Mouse (Mus musculus) left cerebral cortex, postnatal 10 days (tissue): ENCODE measurements around the gene Tspo. TPM values are rescaled to one million over a fixed set of nuclear protein-coding genes. Genes with fewer than 3 reads are reported as not detected.

Experiments used
- DNase-seq, 2 experiments: peaks; one replicate each; pipeline ENCODE4 v3.0.0; 2021 to 2022; ENCODE audit warnings: low spot score in 2 of 2, mixed read lengths in 1 of 2; ENCODE audit errors: extremely low spot score in 1 of 2
- intact Hi-C: fragments of 180-260 bp; cut with DNase I; formaldehyde crosslinking; loops from one replicate; pipeline ENCODE4 v1.15.1; 2025
- total RNA-seq, 2 experiments: library from RNA; stranded (reverse); gene quantifications; 2 replicates each; pipeline ENCODE4 v1.2.3; 2021

Tspo gene
- total RNA-seq, 2 experiments from 2014 or later: 2.6 to 2.9 TPM

DNA sequence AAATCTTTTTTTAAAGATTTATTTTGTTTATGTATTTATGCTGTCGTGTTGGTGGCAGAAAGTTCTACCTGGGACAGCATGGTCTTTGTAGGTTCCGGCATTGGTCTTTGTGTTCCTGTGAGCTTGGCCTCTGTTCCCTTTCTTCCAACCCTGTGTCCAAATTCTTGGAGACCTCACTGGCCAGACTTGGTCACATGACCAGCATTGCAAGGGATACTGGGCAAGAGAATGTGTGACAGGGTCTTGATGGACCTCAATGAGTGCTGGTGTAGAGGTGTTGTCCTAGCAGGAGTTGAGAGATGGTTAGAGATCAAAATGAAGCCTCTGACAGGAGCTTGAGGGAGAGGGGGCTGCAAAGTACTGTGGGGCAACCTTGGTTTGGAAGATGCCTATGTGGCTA lies 24.5 kb upstream of the Tspo start:
- intact Hi-C loops: no loop called here
- DNase-seq: no peak

DNA sequence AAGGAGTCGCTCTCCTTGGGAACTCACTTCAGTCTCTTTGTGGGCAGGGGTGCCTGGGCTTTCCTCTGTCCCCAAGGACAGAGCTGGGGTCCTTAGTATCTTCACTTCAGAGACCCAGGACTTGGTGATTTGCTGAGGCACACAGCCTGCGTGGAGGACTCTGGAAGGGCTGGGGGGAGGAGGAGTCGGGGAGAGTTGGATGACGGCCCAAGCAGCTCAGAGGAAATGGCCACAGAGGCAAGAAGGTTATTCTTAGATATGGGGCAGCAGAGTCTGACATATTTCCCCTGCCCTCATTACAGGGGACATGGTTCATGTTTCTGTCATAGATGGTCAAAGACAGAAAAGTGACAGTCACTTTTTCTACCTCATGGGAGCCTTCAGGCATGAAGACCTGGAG lies 23.5 kb upstream of the Tspo start:
- intact Hi-C loops: no loop called here
- DNase-seq: peak in 1 of 2 experiments; percentile 68

DNA sequence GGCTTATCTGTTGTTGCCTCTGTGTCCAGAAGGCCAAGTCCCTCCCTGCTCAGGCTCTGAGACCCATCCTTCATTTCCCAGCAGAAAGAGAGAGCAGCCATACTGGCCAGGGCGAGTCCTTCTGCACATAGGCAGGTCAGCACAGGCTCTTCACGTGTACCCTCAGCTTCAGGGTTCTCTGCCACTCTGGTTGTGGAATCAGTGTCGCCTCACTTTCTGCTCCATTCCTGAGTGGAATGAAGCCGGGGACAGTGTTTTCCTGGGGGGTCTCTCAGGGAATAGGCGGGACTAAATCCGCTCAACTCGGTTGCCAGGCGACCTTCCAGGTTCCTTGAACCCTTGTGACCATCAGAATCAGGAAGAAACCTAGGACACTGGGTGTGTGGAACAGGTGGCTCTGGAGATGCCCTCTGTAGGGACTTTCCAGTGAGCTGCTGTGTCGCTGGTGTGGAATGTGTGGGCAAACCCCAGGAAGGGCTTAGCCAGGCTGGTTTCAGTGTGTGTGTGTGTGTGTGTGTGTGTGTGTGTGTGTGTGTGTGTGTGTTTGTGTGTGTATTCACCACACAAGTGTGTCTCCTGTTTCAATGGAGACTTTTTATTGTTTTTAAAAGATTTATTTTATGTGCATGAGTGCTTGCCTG lies 21.6 kb upstream of the Tspo start:
- DNase-seq: no peak
- intact Hi-C loops: no loop called here

DNA sequence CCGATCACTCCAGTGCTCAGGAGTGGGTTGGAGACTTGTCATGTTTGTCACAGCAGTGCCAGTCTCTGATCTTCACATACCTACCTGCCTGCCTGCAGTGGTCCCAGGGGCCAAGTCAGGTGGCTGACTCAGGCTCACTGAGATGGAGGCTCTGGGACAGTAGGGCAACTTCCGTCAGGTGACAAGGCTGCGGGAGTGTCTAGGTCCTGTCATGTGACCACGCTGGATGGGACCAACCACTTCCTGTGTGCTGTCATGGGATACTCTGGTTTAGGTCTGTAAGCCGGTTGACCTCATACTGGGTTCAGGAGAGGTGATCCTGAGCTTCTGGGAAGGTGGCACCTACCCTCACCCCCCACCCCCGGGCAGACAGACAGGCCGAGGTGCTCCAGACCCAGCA lies 17.4 kb upstream of the Tspo start:
- intact Hi-C loops: no loop called here
- no peak for DNase-seq

DNA sequence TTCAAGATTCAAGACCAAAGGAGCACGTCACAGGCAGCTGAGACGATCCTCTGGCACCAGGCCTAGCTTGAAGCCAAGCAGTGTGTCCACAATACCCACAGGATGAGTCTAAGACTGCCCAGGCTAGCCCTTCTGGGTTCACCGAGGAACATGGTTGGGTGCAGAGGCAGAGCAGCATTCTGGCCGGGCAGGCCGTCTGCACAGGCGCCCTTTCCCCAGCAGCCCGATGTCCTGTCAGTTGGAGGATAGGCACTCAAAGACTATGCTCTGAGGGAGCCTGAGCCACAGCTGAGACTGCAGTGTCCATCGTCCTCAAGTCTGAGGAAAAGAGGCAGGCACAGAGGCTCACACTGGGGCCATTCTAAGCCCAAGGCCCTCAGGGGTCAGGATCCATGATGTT lies 16.2 kb upstream of the Tspo start:
- intact Hi-C loops: no loop called here
- no peak for DNase-seq

DNA sequence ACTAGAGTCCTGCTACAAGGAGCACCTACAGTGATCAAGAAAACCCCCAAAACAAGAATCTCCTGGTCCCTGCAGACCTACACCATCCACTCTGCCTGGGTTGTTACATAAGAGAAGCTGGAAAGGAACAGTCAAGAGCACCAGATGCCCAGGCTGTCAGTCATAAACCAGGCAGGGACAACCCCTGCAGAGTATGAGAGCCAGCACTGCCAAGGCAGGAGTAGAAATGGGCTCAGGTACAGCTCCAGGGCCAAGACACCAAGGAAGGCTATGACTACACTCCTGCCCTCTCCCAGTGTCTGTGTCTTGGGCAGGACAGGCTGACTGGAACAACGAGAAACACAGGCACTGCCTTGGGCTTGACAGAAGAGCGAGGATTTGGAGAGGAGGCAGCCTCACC lies 13.3 kb upstream of the Tspo start:
- intact Hi-C loops: no loop called here
- DNase-seq: no peak

DNA sequence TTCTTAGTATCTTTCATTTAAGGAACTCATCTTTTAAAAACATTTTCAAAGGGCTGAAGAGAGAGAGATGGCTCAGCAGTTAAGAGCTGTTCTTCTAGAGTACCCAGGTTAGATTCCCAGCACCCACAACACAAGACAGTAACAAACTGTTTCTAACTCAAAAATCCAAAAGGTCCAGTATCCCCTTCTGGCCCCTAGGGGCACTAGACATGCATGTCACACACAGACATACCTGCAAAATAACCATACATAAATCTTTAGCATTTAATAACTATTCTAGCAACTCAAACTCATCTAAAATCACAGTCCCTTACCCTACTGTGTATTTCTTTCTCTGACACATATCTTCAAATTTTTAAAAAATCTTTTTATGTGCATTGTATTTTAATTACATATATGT lies 9.6 kb upstream of the Tspo start:
- intact Hi-C loops: no loop called here
- DNase-seq: no peak

DNA sequence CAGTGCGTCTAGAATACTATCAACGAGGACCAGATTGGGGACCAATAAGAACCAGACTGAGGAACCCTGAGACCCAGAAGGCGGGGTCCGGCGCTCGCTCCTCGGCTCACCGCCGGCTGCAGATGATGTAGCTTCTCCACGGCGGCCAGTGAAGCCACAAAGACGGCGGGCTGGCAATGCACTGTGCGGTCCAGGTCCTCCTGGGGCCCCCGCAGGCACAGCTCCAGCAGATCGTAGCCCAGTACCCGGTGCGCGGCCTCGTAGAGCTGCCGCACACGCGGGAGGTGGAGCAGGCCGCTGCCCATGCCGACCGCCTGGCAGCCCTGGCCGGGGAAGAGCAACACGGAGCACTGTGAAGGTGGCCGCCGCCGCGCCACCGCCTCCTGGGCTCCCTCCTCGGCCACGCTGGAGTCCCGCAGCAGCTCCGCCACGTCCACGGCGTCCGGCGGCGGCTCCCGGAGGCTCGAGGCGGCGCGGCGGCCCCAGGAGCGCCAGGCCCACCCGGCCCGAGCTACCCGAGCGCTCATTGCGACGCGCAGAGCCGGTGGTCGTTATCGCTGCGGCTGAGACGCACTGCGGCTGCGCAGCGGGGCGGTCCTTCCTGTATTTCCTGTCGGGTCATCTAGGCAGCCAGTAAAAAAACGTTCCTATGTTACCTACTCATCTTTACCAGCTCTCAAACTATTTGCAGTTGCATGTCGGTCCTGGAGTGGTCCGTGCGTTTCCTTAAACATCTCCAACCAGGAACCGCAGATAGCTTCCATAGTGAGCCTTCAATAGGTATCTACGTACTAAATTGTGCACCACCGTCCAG lies 8.0 kb upstream of the Tspo start:
- peak; percentile 84 to 91 for DNase-seq
- intact Hi-C loops: no loop called here

DNA sequence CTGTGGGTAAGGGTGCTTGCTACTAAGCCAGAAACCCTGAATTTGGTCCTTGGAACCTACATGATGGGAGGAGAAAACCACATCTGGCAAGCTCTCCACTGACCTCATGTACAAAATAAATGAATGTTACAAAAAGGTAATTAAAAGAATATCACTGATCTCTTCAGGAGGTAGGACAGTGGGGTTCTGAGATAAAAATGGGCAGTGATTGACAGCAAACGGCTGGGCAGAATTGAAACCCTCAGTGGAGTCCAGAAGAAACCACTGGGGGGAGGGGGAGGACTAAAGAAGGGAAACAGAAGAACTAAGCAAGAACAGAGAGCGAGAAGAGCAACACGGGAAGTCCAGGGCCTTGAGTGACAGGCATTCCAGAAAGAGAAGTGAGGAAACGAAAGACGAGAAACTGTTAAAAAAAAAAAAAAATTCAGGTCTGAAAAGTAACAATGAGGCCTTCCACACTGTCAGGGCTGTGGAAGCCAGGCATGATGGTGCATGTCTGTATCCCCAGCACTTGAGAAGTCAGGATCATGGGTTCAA lies 2.4 kb upstream of the Tspo start:
- intact Hi-C loops: no loop called here
- no peak for DNase-seq

DNA sequence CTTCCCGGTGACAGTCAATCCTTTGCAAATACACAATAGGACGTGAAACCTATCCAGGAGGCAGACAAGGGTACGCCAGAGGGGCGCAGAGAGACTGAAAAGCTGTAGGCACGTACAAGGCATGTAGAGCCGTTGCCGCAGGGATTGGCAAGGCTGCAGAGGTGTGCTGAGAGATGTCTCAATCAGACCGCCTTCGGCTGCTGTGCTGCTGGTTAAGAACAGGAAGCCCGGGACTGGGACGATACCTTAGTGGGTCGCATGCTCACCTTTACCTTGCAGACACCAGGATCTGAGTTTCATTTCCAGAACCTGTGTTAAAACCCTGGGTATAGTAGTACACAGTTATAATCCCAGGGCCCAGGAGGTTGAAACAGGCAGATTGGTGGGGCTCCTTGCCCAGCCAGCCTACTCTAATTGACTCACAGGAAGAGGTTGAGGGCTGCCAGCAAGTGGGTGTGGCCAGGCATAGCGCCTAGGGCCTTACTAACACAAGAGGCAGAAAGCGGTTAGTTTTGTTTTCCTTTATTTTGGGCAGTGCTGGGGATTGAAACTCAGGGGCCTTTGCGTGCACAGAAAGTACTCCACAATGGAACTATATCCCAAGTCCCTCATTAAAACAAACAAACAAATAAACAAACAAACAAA lies 644 bp upstream of the Tspo start:
- DNase-seq: peak in 1 of 2 experiments; percentile 82
- intact Hi-C loops: no loop called here

DNA sequence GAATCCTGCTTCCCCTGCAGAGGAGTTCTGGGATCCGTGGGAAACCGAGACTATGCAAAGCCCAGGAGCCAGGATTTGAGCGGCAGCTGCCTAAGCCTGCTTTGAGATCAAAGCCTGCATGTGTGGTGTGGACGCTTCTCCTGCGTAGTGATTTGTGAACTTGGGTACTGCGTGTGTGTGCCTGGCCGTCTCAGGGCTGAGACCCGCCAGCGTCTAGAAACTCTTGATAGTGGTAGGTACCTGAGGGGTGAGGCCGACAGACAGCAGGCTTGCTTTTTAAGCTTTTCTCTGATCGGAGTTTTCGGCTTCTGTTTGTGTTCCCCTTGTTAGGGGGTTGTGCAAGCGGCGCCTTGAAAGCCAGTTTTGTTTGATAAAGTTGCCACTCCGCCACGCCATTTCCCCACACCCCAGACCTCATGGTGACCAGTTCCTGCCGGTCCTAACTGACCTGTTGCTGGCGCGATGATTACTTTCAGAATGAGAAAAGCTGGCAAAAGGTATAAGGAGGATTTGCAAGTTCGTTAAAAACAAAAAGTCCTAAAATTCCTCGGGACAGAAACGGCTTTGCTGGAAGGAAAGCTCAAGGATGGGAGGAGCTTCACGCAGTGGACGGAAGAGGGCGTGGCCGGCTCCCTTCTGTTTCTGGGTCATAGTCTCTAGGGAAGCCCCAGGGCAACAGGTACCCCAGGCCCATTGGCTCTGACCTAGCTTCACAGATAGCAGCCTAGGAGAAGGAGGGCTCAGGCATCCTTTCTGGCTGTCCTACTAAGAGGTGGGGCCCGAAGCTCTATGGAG lies 662 bp downstream of the Tspo start:
- intact Hi-C loops: no loop called here
- no peak for DNase-seq

DNA sequence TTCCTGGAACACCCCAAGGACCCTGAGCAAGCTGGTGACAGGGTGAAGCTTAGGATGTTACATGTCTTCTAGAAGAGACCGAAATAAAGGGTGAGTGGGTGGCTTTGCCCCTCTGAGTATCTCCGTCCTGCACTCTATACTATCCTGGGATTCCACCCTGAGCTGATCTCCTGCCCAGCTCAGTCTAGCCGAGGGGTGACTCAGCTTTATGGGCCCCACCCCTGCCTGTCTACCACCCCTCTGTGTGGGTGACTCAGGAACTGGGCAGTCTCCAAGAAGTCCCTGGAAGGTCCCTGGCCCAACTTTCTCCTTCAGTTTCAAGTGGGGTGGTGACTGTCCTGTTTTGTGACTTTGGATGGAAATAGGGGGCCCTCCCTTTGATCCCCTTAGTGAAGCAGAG lies 2.0 kb downstream of the Tspo start:
- intact Hi-C loops: no loop called here
- no peak for DNase-seq

DNA sequence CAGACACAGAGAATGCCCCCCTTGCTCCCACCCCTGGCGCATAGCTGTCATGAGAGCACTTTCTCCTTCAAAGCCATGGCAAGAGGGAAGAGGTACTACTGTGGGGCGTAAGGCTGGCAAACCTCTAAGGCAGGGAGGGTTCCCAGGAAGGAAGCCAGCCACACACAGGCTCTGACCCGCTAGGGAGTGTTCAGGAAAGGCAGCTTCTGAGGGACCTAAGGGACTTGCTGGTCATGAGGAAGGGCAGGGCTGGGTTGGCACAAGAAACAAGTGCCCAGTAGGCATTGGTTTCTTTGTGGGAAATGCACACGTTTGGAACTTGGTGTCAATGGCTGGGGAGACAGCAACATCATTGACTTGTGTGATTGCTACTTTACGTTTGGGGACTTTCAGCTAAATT lies 2.6 kb downstream of the Tspo start:
- intact Hi-C loops: no loop called here

DNA sequence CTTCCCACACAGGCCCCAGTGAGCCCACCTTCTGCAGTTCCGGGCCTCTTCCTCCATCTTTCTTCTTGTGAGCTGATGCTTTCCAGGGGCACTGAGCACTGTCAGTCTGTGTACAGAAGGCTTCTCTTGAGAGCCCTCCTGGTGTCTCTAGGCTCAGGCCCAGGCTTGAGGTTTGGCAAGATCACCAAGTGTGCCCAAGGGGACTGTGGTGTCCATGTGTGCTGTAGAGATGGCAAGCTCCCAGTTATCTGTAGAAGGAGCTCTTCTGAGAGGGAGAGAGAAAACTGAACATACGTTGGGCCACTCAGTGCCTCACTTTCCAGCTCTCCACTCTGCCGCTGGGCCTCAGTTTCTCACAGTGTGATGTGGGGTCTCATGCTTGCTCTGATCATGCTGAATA lies 4.3 kb downstream of the Tspo start:
- intact Hi-C loops: no loop called here
- DNase-seq: no peak

More for the DNA sequence above, 2.6 kb downstream of the Tspo start:
- DNase-seq: no peak

DNA sequence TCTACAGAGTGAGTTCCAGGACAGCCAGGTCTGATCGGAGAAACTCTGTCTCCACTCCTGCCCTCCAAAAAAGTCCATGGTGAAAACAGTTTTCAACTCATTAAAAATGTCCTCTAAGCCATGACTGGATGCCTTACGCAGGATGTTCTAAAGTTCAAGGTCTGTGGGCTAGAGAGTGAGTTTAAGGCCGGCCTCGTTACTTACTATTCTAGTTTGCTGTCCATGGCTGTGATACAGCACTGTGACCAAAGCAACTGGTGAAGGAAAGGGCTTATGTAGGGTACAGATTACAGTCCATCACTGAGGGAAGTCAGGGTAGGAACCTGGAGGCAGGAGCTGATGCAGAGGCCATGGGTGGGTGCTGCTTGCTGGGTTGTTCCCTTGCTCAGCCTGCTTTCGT lies 5.2 kb downstream of the Tspo start:
- intact Hi-C loops: no loop called here
- no peak for DNase-seq

DNA sequence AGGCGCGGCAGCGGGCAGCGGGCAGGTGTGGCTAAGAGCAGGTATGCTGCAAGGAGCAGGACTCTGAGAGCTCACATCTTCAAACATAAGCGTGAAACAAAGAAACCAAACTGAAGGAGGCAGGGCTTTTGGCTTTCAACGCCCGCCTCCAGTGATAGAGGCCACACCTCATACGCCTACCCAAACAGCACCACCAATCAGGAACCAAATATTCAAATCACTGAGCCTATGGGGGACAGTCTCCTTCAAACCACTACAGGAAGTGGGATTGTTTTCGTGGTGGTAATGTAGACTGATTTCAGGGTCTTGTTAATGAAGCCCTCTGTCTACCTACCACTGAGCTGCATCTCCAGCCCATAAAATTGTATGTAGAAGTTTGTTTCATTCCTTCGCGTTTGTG lies 6.3 kb downstream of the Tspo start:
- intact Hi-C loops: no loop called here

DNA sequence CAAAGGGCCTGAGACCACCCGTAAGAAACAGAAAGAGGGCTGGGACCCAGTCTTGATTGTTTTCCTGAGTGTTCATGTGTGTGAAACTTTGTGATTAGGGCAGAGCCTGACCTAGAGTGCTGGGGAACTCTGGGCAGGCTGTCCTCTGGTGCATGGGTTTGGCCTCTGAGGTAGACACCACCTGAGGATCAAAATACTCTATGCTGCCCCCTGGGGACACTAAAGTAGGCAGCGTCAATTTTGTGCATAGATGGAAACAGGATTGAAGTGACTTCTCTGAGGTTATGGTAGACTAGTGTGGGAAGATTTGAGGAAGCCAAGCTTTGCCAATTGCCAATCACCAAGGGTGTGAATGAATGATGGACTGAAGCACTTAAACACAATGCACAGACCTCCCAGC lies 7.2 kb downstream of the Tspo start:
- no peak for DNase-seq

More for the DNA sequence above, 6.3 kb downstream of the Tspo start:
- no peak for DNase-seq

DNA sequence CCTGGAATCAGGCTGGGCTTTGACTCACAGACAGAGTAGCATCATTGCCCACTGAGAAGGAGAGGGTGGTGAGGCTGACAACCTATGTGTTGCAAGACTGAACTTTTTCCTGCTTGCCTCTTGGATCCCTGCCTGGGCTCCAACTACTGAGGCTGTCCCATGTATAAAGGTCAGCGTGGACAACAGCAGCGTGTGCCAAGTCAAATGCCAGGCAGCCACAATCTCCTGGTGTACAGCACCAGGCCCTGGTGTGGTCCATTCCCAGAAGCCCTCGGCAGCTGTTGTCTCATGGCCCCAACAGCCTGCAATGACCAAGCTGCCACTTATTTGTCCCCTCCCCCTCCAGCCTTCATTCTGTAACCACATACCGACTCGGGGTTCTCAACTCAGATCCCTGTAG lies 8.2 kb downstream of the Tspo start:
- intact Hi-C loops: no loop called here
- no peak for DNase-seq

More for the DNA sequence above, 7.2 kb downstream of the Tspo start:
- intact Hi-C loops: no loop called here

DNA sequence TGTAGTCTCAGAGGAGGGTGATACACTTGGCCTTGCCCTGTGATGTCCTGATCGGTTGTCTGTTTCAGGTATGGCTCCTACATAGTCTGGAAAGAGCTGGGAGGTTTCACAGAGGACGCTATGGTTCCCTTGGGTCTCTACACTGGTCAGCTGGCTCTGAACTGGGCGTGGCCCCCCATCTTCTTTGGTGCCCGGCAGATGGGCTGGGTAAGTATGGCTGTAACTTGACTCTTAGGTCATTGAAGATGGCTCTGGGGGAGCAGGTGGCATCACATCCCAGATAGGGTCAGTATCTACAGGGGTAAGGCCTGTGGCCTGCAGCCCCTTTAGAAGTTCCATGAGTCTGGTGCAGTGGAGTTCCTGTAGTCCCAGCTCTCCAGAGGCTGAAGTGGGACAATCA lies 8.7 kb downstream of the Tspo start:
- intact Hi-C loops: no loop called here
- DNase-seq: no peak
